Mouse (Mus musculus): ENCODE measurements around the gene D10Jhu81e.

- no peak for TF ChIP-seq POLR2A (IDR thresholded peaks at IDR 0.05; ENCODE audit: insufficient read depth, low read length)
- TF ChIP-seq EP300 (IDR thresholded peaks at IDR 0.05; ENCODE audit: insufficient read depth, low read depth, low read length), result no peak
- no peak for TF ChIP-seq CTCF (IDR thresholded peaks at IDR 0.05; ENCODE audit: low read depth, low read length)
These were observed 21.6 kb downstream of the D10Jhu81e start for GRCm38 (mm10) chr10:78147908-78148441.

Data from ES-Bruce4 (cell line).